ENCODE assay signal across 15 mouse cellular contexts in genomic region chr13:63613201-63613600, GRCm38 (mm10).
"Had no signal": no experiment of that assay in that cellular context is flagged by ENCODE, and none has a peak within 500 bp of the region (broad histone marks: within the 10 kb centered on the region; RNA-seq: fewer than 3 reads in every experiment).

No protein-coding gene starts in this region.

- H3K4me3 ChIP-seq: neural tube, embryonic 15.5 days; stomach, embryonic 15.5 days had no signal

- DNase-seq: retina, postnatal 1 day; right cerebral cortex, adult 18-20 months; right cerebral cortex, postnatal 14 days; right cerebral cortex, postnatal 25 days; right cerebral cortex, postnatal 4 days; spleen, adult 18-20 months; thymus, adult 18-20 months; thymus, adult 2 months; thymus, postnatal 14 days; thymus, postnatal 25 days; thymus, postnatal 36 days; thymus, postnatal 4 days had no signal

- H3K9ac ChIP-seq: neural tube, embryonic 15.5 days; stomach, embryonic 15.5 days had no signal

- H3K9me3 ChIP-seq: neural tube, embryonic 15.5 days; stomach, embryonic 15.5 days had no signal

- H3K27me3 ChIP-seq: neural tube, embryonic 15.5 days; stomach, embryonic 15.5 days had no signal

- H3K27ac ChIP-seq: neural tube, embryonic 15.5 days; stomach, embryonic 15.5 days; stomach, postnatal 0 days had no signal

- H3K36me3 ChIP-seq: neural tube, embryonic 15.5 days; stomach, embryonic 15.5 days had no signal

- H3K4me2 ChIP-seq: neural tube, embryonic 15.5 days; stomach, embryonic 15.5 days had no signal
